9 mouse cellular contexts compared by ENCODE assay signal in the genomic region with DNA sequence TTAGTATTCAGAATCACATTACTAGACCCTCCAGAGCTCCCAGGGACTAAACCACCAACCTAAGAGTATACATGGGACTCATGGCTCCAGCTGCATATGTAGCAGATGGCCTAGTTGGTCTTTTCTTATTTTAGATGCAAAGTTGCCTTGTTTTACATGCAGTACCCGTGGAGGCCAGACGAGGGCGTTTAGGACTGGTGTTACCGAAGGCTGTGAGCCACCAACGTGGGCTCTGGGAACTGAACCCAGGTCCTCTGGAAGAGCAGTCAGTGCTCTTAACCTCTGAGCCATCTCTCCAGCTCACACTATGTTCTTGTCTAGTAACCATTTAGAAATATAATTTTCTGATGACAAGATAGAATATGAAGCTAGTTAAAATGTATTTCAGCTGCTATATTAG.
DNase-seq lines count a peak whose midpoint lies in the region; ATAC-seq and TF ChIP-seq lines count a peak whose summit lies in the region.
"Had no signal": no experiment of that assay in that cellular context is flagged by ENCODE, and none has a peak within 500 bp of the region (broad histone marks: within the 10 kb centered on the region; RNA-seq: fewer than 3 reads in every experiment).

No protein-coding gene starts in this region.

- H3K9me3 ChIP-seq in lung, postnatal 0 days (ENCODE audit: low read length): no peaks in the 10 kb centered on the region
- no peaks in the 10 kb centered on the region for H3K9me3 ChIP-seq in stomach, postnatal 0 days (ENCODE audit: control insufficient read depth, low read length)

- no peak for TF ChIP-seq POLR2A in cerebellum, adult 2 months (IDR thresholded peaks at IDR 0.05; ENCODE audit: borderline replicate concordance, insufficient read depth, low read length)

- no peak overlapping the region for H3K4me3 ChIP-seq in cerebellum, adult 2 months (replicated peaks; ENCODE audit: insufficient read depth, low read depth, low read length)
- no peak overlapping the region for H3K4me3 ChIP-seq in lung, postnatal 0 days (ENCODE audit: low read depth, low read length)
- H3K4me3 ChIP-seq in stomach, postnatal 0 days (ENCODE audit: low read depth, low read length): no peak overlapping the region
- H3K4me3 ChIP-seq: heart, embryonic 12.5 days had no signal

- no peak overlapping the region for H3K27ac ChIP-seq in cerebellum, adult 2 months (ENCODE audit: insufficient read depth, low read length)
- no peak overlapping the region for H3K27ac ChIP-seq in lung, postnatal 0 days (ENCODE audit: low read length)
- H3K27ac ChIP-seq in stomach, postnatal 0 days (replicated peaks): no peak overlapping the region

- 35% methylated on average over 5 of the region's 5 CpGs for WGBS in cerebellum, adult 2 months
- 19% methylated on average over 5 of the region's 5 CpGs for WGBS in lung, postnatal 0 days
- 31% methylated on average over 5 of the region's 5 CpGs for WGBS in stomach, postnatal 0 days

- H3K4me2 ChIP-seq in lung, postnatal 0 days (replicated peaks; ENCODE audit: low read depth, low read length): no peak overlapping the region
- H3K4me2 ChIP-seq in stomach, postnatal 0 days (replicated peaks; ENCODE audit: low read depth): no peak overlapping the region
- H3K4me2 ChIP-seq: heart, embryonic 12.5 days had no signal

- H3K36me3 ChIP-seq in lung, postnatal 0 days (ENCODE audit: insufficient read depth, low read length): no peaks in the 10 kb centered on the region
- no peaks in the 10 kb centered on the region for H3K36me3 ChIP-seq in stomach, postnatal 0 days (ENCODE audit: control insufficient read depth, insufficient read depth, low read length)
- H3K36me3 ChIP-seq: heart, embryonic 12.5 days had no signal

- H3K27me3 ChIP-seq in cerebellum, adult 2 months (ENCODE audit: control insufficient read depth, insufficient read depth, low read length): no peaks in the 10 kb centered on the region
- H3K27me3 ChIP-seq in lung, postnatal 0 days (replicated peaks; ENCODE audit: insufficient read depth, low read length): no peaks in the 10 kb centered on the region
- no peaks in the 10 kb centered on the region for H3K27me3 ChIP-seq in stomach, postnatal 0 days (ENCODE audit: control insufficient read depth, insufficient read depth, low read length)
- H3K27me3 ChIP-seq: heart, embryonic 12.5 days had no signal

- no peak for ATAC-seq in lung, postnatal 0 days
- no peak for ATAC-seq in stomach, postnatal 0 days (ENCODE audit: low FRiP score, low TSS enrichment)

- no peaks in the 10 kb centered on the region for H3K4me1 ChIP-seq in cerebellum, adult 2 months (ENCODE audit: control insufficient read depth, insufficient read depth, low read length)
- no peaks in the 10 kb centered on the region for H3K4me1 ChIP-seq in lung, postnatal 0 days (ENCODE audit: insufficient read depth, low read depth, low read length)
- H3K4me1 ChIP-seq in stomach, postnatal 0 days (replicated peaks; ENCODE audit: control insufficient read depth, insufficient read depth): no peaks in the 10 kb centered on the region

- no peak overlapping the region for H3K9ac ChIP-seq in lung, postnatal 0 days (replicated peaks; ENCODE audit: low read depth)
- H3K9ac ChIP-seq in stomach, postnatal 0 days (ENCODE audit: low read length): no peak overlapping the region
- H3K9ac ChIP-seq: heart, embryonic 12.5 days had no signal

- TF ChIP-seq EP300 in lung, postnatal 0 days (IDR thresholded peaks at IDR 0.05): no peak
- TF ChIP-seq EP300 in stomach, postnatal 0 days (optimal IDR thresholded peaks at IDR 0.05): no peak

- no peak for DNase-seq in cerebellum, adult 2 months
- no peak for DNase-seq in cerebellum, adult 11 months
- DNase-seq in lung, postnatal 0 days (ENCODE audit: low spot score): no peak
- no peak for DNase-seq in lung, postnatal 25 days (ENCODE audit: low spot score)
- peak; percentile 36 for DNase-seq in c-Kit-positive CD71-positive TER-119-positive erythroid progenitor cells, embryonic 14.5 days (ENCODE audit: low spot score)
- peak; percentile 38 for DNase-seq in stomach, postnatal 0 days (ENCODE audit: low spot score)
- DNase-seq in right cerebral cortex, postnatal 36 days (ENCODE audit: low spot score in 2 of 2): no peak
- no peak for DNase-seq in adrenal gland, postnatal 36 days

- TF ChIP-seq CTCF in cerebellum, adult 2 months (IDR thresholded peaks at IDR 0.05; ENCODE audit: borderline replicate concordance, insufficient read depth, low read depth, low read length): peak; percentile 40; the same call in 1 of the 2 replicates
- peak; percentile 65 for TF ChIP-seq CTCF in lung, postnatal 0 days (IDR thresholded peaks at IDR 0.05)
- peak; percentile 62 for TF ChIP-seq CTCF in stomach, postnatal 0 days (IDR thresholded peaks at IDR 0.05; ENCODE audit: low read depth)

Comparison
In these comparisons a context has a peak if more than half of its experiments do, and no peak if none do; other contexts are left out.
1. DNase-seq: peak in c-Kit-positive CD71-positive TER-119-positive erythroid progenitor cells, embryonic 14.5 days (single experiment) and stomach, postnatal 0 days (single experiment); none in cerebellum, adult 2 months (0 of 2), cerebellum, adult 11 months (single experiment), lung, postnatal 0 days (single experiment), lung, postnatal 25 days (single experiment), right cerebral cortex, postnatal 36 days (0 of 2) and adrenal gland, postnatal 36 days (0 of 2).
2. Peak in every context shown above with its lines, with median percentiles within 50 percentile points of each other: CTCF ChIP-seq.